Mouse (Mus musculus) MEL (cell line): ENCODE measurements at regions not wholly inside any gene's neighbourhood (a gene's known extent, or its start where the extent isn't known, plus 50 kb on each side); places are given as distances from the start of the nearest gene placed in this dataset.

Experiments
- CTCF ChIP-seq, 3 experiments: IDR thresholded peaks in 2 of 3; conservative IDR thresholded peaks in 1 of 3; 2 replicates each; pipeline ENCODE4 v1.5.1; 2011 to 2012; ENCODE audit warnings: low read length in 3 of 3, low read depth in 2 of 3, mild to moderate bottlenecking in 2 of 3, improper control_type of control experiment in 1 of 3, inconsistent platforms in 1 of 3, mixed read lengths in 1 of 3, moderate library complexity in 1 of 3; ENCODE audit not compliant: control insufficient read depth in 1 of 3, insufficient read depth in 1 of 3, poor library complexity in 1 of 3, severe bottlenecking in 1 of 3
- E2F4 ChIP-seq: IDR thresholded peaks from 2 replicates; pipeline ENCODE4 v1.6.1; 2011; ENCODE audit warnings: low read depth, low read length, improper control_type of control experiment, borderline replicate concordance
- EP300 ChIP-seq, 2 experiments: IDR thresholded peaks; 2 replicates each; pipeline ENCODE4 v1.6.1; 2011; ENCODE audit warnings: improper control_type of control experiment in 2 of 2, low read length in 2 of 2, low read depth in 1 of 2, mild to moderate bottlenecking in 1 of 2
- GATA1 ChIP-seq: IDR thresholded peaks from 2 replicates; pipeline ENCODE4 v1.6.1; 2011; ENCODE audit warnings: low read depth, low read length, improper control_type of control experiment
- JUND ChIP-seq: IDR thresholded peaks from 2 replicates; pipeline ENCODE4 v1.6.1; 2011; ENCODE audit warnings: low read depth, mild to moderate bottlenecking, improper control_type of control experiment, low read length
- MAFK ChIP-seq: IDR thresholded peaks from 2 replicates; pipeline ENCODE4 v1.6.1; 2011; ENCODE audit warnings: low read depth, mild to moderate bottlenecking, low read length, improper control_type of control experiment, borderline replicate concordance
- POLR2A ChIP-seq, 2 experiments: IDR thresholded peaks; 2 replicates each; pipeline ENCODE4 v1.6.1; 2011 to 2012; ENCODE audit warnings: low read length in 2 of 2, mild to moderate bottlenecking in 2 of 2, control low read depth in 1 of 2, improper control_type of control experiment in 1 of 2, low read depth in 1 of 2, moderate library complexity in 1 of 2; ENCODE audit not compliant: control insufficient read depth in 1 of 2, insufficient read depth in 1 of 2, poor library complexity in 1 of 2
- POLR2AphosphoS2 ChIP-seq: IDR thresholded peaks from 2 replicates; pipeline ENCODE4 v1.6.1; 2011; ENCODE audit warnings: low read length, improper control_type of control experiment
- POLR2AphosphoS5 ChIP-seq: IDR thresholded peaks from 2 replicates; pipeline ENCODE4 v1.6.1; 2012; ENCODE audit warnings: low read depth, borderline replicate concordance, mild to moderate bottlenecking, inconsistent platforms, low read length, moderate library complexity, mixed read lengths
- TBP ChIP-seq: IDR thresholded peaks from 2 replicates; pipeline ENCODE4 v1.8.0; 2011; ENCODE audit warnings: low read depth, low read length, improper control_type of control experiment
- UBTF ChIP-seq: IDR thresholded peaks from 2 replicates; pipeline ENCODE4 v1.6.1; 2012; ENCODE audit warnings: low read depth, mild to moderate bottlenecking, inconsistent platforms, low read length, improper control_type of control experiment, moderate library complexity, borderline replicate concordance; ENCODE audit not compliant: insufficient read depth

GRCm38 (mm10) chr2:50825626-50826025, 323.3 kb downstream of the Rnd3 start:
- no peak for TF ChIP-seq JUND
- TF ChIP-seq POLR2AphosphoS2 = no peak
- no peak for TF ChIP-seq POLR2A (IDR thresholded peaks at IDR 0.05; ENCODE audit: control insufficient read depth in 1 of 2, insufficient read depth in 1 of 2, low read depth in 1 of 2, low read length in 2 of 2, poor library complexity in 1 of 2)
- TF ChIP-seq EP300 (IDR thresholded peaks at IDR 0.05; ENCODE audit: low read depth in 1 of 2, low read length in 2 of 2) = no peak
- no peak for TF ChIP-seq TBP
- no peak for TF ChIP-seq POLR2AphosphoS5
- no peak for TF ChIP-seq GATA1
- TF ChIP-seq CTCF (IDR thresholded peaks at IDR 0.05 in 2 of 3, conservative IDR thresholded peaks at IDR 0.05 in 1 of 3; ENCODE audit: control insufficient read depth in 1 of 3, insufficient read depth in 1 of 3, low read depth in 2 of 3, low read length in 3 of 3, poor library complexity in 1 of 3, severe bottlenecking in 1 of 3) = no peak
- TF ChIP-seq E2F4 = no peak
- TF ChIP-seq UBTF = no peak
- TF ChIP-seq MAFK = no peak
